In genomic region chr13:41504997-41505396, GRCm38 (mm10) we compare ENCODE assay signal across 23 mouse cellular contexts.
"Had no signal": no experiment of that assay in that cellular context is flagged by ENCODE, and none has a peak within 500 bp of the region (broad histone marks: within the 10 kb centered on the region; RNA-seq: fewer than 3 reads in every experiment).

No protein-coding gene starts in this region.

- H3K27ac ChIP-seq: heart, adult 2 months; heart, embryonic 13.5 days; heart, embryonic 15.5 days; hindbrain, embryonic 12.5 days; hindbrain, embryonic 14.5 days; intestine, embryonic 15.5 days; layer of hippocampus, adult 2 months; limb, embryonic 13.5 days; limb, embryonic 15.5 days had no signal

- H3K4me2 ChIP-seq: heart, embryonic 11.5 days; heart, embryonic 13.5 days; heart, embryonic 15.5 days; hindbrain, embryonic 12.5 days; hindbrain, embryonic 14.5 days; intestine, embryonic 15.5 days; limb, embryonic 13.5 days; limb, embryonic 15.5 days had no signal

- H3K4me3 ChIP-seq: heart, adult 2 months; heart, embryonic 13.5 days; heart, embryonic 15.5 days; hindbrain, embryonic 12.5 days; intestine, embryonic 15.5 days; layer of hippocampus, adult 2 months; limb, embryonic 13.5 days; limb, embryonic 15.5 days had no signal

- H3K27me3 ChIP-seq: heart, embryonic 15.5 days; hindbrain, embryonic 12.5 days; intestine, embryonic 15.5 days; limb, embryonic 13.5 days; limb, embryonic 15.5 days had no signal

- H3K4me1 ChIP-seq: heart, embryonic 13.5 days; heart, embryonic 15.5 days; hindbrain, embryonic 12.5 days; intestine, embryonic 15.5 days; limb, embryonic 13.5 days had no signal

- H3K9me3 ChIP-seq: heart, embryonic 13.5 days; heart, embryonic 15.5 days; hindbrain, embryonic 12.5 days; intestine, embryonic 15.5 days; limb, embryonic 13.5 days; limb, embryonic 15.5 days had no signal

- H3K36me3 ChIP-seq: heart, embryonic 13.5 days; heart, embryonic 15.5 days; hindbrain, embryonic 12.5 days; intestine, embryonic 15.5 days; limb, embryonic 13.5 days; limb, embryonic 15.5 days had no signal

- ATAC-seq: hindbrain, embryonic 16.5 days; inflammation-experienced regulatory T-cells, adult 6 months; intestine, embryonic 15.5 days; intestine, postnatal 0 days had no signal

- H3K9ac ChIP-seq: heart, embryonic 13.5 days; heart, embryonic 15.5 days; hindbrain, embryonic 12.5 days; hindbrain, embryonic 14.5 days; intestine, embryonic 15.5 days; limb, embryonic 13.5 days; limb, embryonic 15.5 days had no signal

- DNase-seq: gastrocnemius, postnatal 14 days; gastrocnemius, postnatal 36 days; heart, adult 2 months; heart, postnatal 14 days; heart, postnatal 36 days; kidney, adult 18-20 months; kidney, adult 8-10 months; kidney, postnatal 10 days; kidney, postnatal 25 days; kidney, postnatal 4 days; left cerebral cortex, postnatal 4 days had no signal
